Mouse (Mus musculus) midbrain, embryonic 12.5 days (tissue): ENCODE results near the gene Prg4. TPM values are rescaled to one million over a fixed set of nuclear protein-coding genes. Genes with fewer than 3 reads are reported as not detected.

Experiments
- ATAC-seq: fragments of 200-750 bp; cut with Nextera tagmentation; 2 replicates; pipeline ENCODE4 v1.8.0; 2017; ENCODE audit warnings: low read depth, moderate TSS enrichment, moderate library complexity; ENCODE audit not compliant: low FRiP score
- H3K27ac ChIP-seq: fragments of 300-500 bp; sonication (generic); replicated peaks from 2 replicates; pipeline ENCODE4 v1.5.1; 2016; ENCODE audit warnings: mild to moderate bottlenecking
- H3K27me3 ChIP-seq: fragments of 300-500 bp; sonication (generic); 2 replicates; pipeline ENCODE4 v1.6.1; 2016; ENCODE audit warnings: mild to moderate bottlenecking
- H3K36me3 ChIP-seq: fragments of 300-500 bp; sonication (generic); 2 replicates; pipeline ENCODE4 v1.6.1; 2016
- H3K4me1 ChIP-seq: fragments of 300-500 bp; sonication (generic); 2 replicates; pipeline ENCODE4 v1.6.1; 2016
- H3K4me2 ChIP-seq: fragments of 300-500 bp; sonication (generic); replicated peaks from 2 replicates; pipeline ENCODE4 v1.6.1; 2016; ENCODE audit warnings: mild to moderate bottlenecking, moderate library complexity
- H3K4me3 ChIP-seq: fragments of 300-500 bp; sonication (generic); 2 replicates; pipeline ENCODE4 v1.5.1; 2016; ENCODE audit warnings: mild to moderate bottlenecking
- H3K9ac ChIP-seq: fragments of 300-500 bp; sonication (generic); replicated peaks from 2 replicates; pipeline ENCODE4 v1.6.1; 2016; ENCODE audit warnings: mild to moderate bottlenecking, moderate library complexity
- H3K9me3 ChIP-seq: fragments of 300-500 bp; sonication (generic); 2 replicates; pipeline ENCODE4 v1.6.1; 2016; ENCODE audit warnings: mild to moderate bottlenecking
- WGBS: fragments of 180-500 bp; shearing (Covaris S2); methylation state at CpG from one replicate; pipeline ENCODE4 v1.1.7; 2016; 5-methylcytosine and 5-hydroxymethylcytosine counted together
- polyA plus RNA-seq: library from polyadenylated mRNA; unstranded; fragments of >200 nt; fragmentation: Nextera tagmentation; extraction: Ambion mirVana; gene quantifications from 2 replicates; pipeline ENCODE4 v1.2.1, GENCODE M21; 2016

Prg4 gene
- polyA plus RNA-seq, 1 experiment from 2014 or later: 0.69 TPM

DNA sequence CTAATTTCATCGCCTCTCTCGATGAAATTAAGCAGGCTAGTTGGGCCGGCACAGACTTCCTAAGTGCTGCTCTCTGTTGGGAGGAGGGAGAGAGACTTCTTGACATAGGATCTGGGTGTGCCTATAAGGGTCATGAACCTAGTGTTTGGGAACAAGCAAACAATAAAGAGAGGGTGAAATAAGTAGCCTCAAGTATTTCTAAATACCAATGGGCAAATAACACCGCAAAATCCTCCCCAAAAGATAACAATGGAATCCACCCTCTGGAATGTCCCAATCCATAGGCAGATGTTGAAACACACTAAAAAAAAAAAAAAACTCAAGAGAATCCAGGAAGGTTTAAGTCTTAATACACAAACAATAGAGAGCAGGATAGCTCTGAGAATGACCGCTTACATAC lies 2.9 kb downstream of the Prg4 start:
- ATAC-seq: no peak
- no peaks in the 10 kb centered on the region for H3K27me3 ChIP-seq
- H3K9ac ChIP-seq: no peak overlapping the region
- H3K36me3 ChIP-seq: no peaks in the 10 kb centered on the region
- no peaks in the 10 kb centered on the region for H3K9me3 ChIP-seq
- H3K4me1 ChIP-seq: no peaks in the 10 kb centered on the region
- H3K27ac ChIP-seq: no peak overlapping the region
- no peak overlapping the region for H3K4me2 ChIP-seq
- no peak overlapping the region for H3K4me3 ChIP-seq
- WGBS: 74% methylated on average over 5 of the region's 5 CpGs

DNA sequence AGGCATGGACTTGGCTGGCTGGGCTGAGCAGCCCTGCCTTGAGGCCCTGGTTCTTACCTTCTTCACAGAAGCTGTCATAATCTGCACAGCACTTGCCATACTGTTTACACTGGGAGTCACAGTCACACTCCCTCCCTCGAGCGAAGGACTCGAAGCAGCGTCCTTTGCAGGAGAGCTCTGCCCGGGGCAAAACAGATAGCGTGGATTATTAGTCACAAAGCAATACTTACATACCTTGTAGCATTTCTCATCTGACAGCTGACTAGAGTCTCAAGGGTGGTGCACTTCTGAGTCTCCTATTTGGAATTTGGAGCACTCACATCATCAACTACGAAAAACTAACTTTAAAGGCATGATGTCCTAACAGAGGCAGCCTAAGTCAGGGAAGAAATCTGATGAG lies 5.4 kb downstream of the Prg4 start:
- H3K4me3 ChIP-seq: no peak overlapping the region
- no peak overlapping the region for H3K27ac ChIP-seq
- H3K9me3 ChIP-seq: no peaks in the 10 kb centered on the region
- no peaks in the 10 kb centered on the region for H3K36me3 ChIP-seq
- H3K27me3 ChIP-seq: no peaks in the 10 kb centered on the region
- ATAC-seq: no peak
- no peak overlapping the region for H3K9ac ChIP-seq
- WGBS: 77% methylated on average over 7 of the region's 7 CpGs
- H3K4me1 ChIP-seq: no peaks in the 10 kb centered on the region
- H3K4me2 ChIP-seq: no peak overlapping the region

DNA sequence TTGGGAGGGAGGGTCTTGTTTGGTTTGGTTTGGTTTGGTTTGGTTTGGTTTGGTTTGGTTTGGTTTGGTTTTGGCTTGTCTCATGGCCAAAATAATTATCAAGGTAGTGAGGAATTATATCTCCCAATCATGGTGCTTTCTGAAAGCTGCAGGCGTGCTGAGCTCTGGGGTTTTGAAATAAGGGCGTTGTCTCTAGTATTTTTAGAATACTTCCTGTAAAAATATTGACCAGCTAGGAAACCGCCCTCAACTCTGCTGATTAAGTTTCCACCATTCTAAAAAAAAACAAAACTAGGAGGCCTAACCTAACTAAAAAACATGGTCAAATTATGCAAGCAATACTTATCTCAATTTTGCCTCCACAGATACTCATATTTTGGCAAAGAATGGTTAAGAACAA lies 6.4 kb downstream of the Prg4 start:
- H3K9me3 ChIP-seq: no peaks in the 10 kb centered on the region
- no peaks in the 10 kb centered on the region for H3K27me3 ChIP-seq
- ATAC-seq: no peak
- no peak overlapping the region for H3K9ac ChIP-seq
- no peaks in the 10 kb centered on the region for H3K4me1 ChIP-seq
- no peak overlapping the region for H3K27ac ChIP-seq
- no peaks in the 10 kb centered on the region for H3K36me3 ChIP-seq
- no peak overlapping the region for H3K4me2 ChIP-seq
- H3K4me3 ChIP-seq: no peak overlapping the region
- 92% methylated on average over 3 of the region's 3 CpGs for WGBS

DNA sequence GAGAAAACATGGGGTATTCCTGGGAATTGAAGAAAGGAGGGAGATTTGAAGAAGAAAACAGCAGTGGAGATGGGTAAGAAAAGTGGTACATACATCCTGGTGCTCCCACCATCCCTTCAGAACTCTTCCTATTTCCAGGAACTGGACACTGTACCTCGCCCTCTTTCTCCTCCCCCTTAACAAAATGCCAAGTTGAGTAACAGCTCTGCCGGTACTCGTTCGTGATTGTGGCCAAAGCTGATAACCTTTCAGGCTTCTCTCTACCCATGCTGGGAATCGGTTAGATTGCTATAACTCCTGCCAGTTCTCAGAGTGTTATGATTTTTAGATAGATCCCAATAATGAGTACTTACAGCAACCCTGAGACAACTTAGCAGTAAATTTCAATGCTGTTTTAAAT lies 7.0 kb downstream of the Prg4 start:
- 95% methylated on average over 5 of the region's 5 CpGs for WGBS
- no peak for ATAC-seq
- H3K27ac ChIP-seq: no peak overlapping the region

DNA sequence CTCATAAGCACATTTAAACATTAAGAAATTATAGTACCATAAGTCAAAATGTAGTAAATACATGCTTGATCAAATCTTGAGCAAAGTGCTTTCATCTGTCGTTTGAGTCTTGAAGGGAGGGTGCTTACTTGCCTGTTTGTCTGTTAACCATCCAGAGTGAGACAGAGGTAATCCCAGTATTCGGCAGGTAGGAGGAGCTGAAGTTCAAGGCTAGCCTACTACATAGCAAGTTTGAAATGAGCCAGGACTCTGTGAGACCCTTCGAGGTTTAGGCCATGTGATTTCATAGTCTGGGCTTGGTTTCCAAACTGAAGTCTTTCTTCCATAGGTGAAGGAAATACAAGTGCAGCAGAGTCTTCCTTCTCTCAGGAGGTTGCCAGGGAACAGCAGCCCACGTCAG lies 24.2 kb downstream of the Prg4 start:
- no peak overlapping the region for H3K4me2 ChIP-seq
- 79% methylated on average over 4 of the region's 4 CpGs for WGBS
- H3K4me3 ChIP-seq: no peak overlapping the region
- no peak overlapping the region for H3K27ac ChIP-seq
- ATAC-seq: no peak
- H3K9ac ChIP-seq: no peak overlapping the region
- H3K27me3 ChIP-seq: no peaks in the 10 kb centered on the region
- H3K9me3 ChIP-seq: no peaks in the 10 kb centered on the region
- no peaks in the 10 kb centered on the region for H3K4me1 ChIP-seq
- peaks cover 73% of the 10 kb centered on the region for H3K36me3 ChIP-seq

More for the DNA sequence above, 7.0 kb downstream of the Prg4 start:
- Histone ChIP-seq H3K4me1 (no peaks in the 10 kb centered on the region), H3K27me3 (no peaks in the 10 kb centered on the region), H3K9me3 (no peaks in the 10 kb centered on the region), H3K36me3 (no peaks in the 10 kb centered on the region), H3K4me3 (no peak overlapping the region), H3K4me2 (no peak overlapping the region), H3K9ac (no peak overlapping the region)

DNA sequence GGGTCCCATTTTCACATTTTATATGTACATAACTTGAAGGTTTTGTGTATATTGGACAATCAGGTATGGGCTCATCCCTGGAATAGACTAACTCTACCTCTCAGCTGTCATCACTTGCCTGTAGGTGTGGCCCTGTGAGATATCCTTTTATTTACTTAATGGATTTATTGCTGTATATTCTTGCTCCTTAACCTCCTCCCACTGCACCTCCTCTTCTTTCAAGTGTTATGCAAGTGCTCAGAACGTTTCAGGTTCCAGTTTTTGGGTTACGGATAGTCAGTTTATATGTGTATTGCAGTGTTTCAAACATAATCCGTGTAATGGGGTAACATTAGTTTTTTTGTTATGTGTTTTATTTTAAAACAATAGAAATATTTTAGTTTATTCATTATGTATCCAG lies 27.3 kb downstream of the Prg4 start:
- H3K36me3 ChIP-seq: peaks cover 75% of the 10 kb centered on the region

DNA sequence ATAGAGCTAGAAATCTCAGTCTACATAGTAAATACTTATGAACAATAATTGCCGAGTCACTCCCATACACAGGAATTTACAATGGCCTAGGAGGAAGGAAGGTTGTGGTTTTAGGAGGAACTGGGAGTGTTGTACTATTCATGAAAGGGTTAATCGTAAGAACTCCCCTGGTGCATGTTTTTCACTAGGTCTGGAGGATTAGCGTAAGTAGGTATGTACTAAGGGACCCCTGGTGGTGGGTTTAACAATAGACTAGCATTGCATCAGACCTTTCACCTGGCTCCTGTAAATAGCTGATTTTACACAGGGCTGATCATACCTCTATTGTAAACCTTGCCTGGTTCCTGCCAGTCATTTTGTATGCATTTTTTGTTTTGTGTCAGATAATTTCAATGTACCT lies 39.7 kb downstream of the Prg4 start:
- 60% methylated on average over 3 of the region's 3 CpGs for WGBS
- peaks cover 87% of the 10 kb centered on the region for H3K36me3 ChIP-seq
- no peak overlapping the region for H3K27ac ChIP-seq
- no peak overlapping the region for H3K9ac ChIP-seq
- no peaks in the 10 kb centered on the region for H3K27me3 ChIP-seq
- H3K4me2 ChIP-seq: no peak overlapping the region
- no peaks in the 10 kb centered on the region for H3K9me3 ChIP-seq
- H3K4me1 ChIP-seq: no peaks in the 10 kb centered on the region
- no peak overlapping the region for H3K4me3 ChIP-seq
- ATAC-seq: no peak

More for the DNA sequence above, 27.3 kb downstream of the Prg4 start:
- Histone ChIP-seq H3K9me3 (no peaks in the 10 kb centered on the region), H3K4me2 (no peak overlapping the region), H3K4me1 (no peaks in the 10 kb centered on the region), H3K27me3 (no peaks in the 10 kb centered on the region), H3K27ac (no peak overlapping the region), H3K4me3 (no peak overlapping the region), H3K9ac (no peak overlapping the region)
- ATAC-seq: no peak
- 96% methylated on average over 3 of the region's 3 CpGs for WGBS

DNA sequence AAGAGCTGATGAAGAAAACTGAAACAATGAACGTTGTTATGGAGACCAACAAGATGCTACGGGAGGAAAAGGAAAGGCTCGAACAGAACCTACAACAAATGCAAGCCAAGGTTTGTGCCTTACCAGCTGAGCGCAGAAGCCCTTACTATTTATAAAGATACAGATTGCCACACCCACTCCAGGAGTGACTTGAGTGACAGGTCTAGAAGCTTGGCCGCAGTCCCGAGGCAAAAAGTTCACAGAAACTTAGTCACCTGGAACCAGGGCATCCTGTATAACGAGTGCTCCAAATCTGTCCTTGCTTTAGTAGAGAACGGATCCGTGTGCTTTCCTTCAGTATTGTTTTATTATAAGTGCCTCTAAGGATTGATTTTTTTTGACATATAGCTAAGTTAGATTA lies 40.3 kb downstream of the Prg4 start:
- no peak overlapping the region for H3K9ac ChIP-seq
- peaks cover 84% of the 10 kb centered on the region for H3K36me3 ChIP-seq
- no peak overlapping the region for H3K27ac ChIP-seq
- H3K4me3 ChIP-seq: no peak overlapping the region
- ATAC-seq: no peak
- no peak overlapping the region for H3K4me2 ChIP-seq
- WGBS: 93% methylated on average over 9 of the region's 9 CpGs
- no peaks in the 10 kb centered on the region for H3K4me1 ChIP-seq
- no peaks in the 10 kb centered on the region for H3K27me3 ChIP-seq
- H3K9me3 ChIP-seq: no peaks in the 10 kb centered on the region

DNA sequence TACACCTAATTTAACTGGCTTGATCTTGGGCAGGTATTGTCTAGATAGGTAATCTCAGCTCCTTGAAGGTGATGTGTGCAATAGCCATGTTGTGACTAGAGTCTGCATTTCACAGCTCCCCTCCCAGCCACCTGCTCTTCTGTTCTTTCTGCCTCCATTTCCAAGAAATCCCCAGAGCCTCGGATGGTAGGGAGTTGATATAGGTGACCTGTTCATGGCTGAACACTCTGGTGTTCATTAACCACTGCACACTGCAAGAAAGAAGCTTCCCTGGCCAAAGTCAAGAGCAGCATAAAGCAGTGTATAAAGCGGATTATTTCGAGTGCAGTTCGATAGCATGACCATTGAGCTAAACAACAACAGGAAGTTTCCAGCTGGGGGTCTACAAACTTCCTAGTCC lies 47.5 kb downstream of the Prg4 start:
- Histone ChIP-seq H3K4me3 (no peak overlapping the region), H3K36me3 (peaks cover 74% of the 10 kb centered on the region), H3K4me1 (no peaks in the 10 kb centered on the region), H3K27me3 (no peaks in the 10 kb centered on the region), H3K9me3 (no peaks in the 10 kb centered on the region), H3K27ac (no peak overlapping the region), H3K9ac (no peak overlapping the region), H3K4me2 (no peak overlapping the region)
- no peak for ATAC-seq
- WGBS: 92% methylated on average over 4 of the region's 4 CpGs

DNA sequence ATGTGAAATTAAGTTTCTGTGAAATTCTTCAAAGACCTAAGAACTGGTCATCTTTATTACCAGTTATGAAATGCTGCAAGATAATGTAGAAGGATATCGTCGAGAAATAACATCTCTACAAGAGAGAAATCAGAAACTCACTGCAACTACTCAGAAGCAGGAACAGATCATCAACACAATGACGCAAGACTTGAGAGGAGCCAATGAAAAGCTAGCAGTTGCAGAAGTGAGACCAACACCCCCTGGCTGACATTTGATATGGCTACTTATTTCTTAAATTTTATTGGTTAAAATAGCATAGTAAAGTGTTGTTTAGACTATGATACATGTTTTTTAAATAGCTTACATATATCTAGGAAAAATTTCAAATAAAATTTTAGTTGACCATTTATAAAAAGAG lies 50.0 kb downstream of the Prg4 start:
- H3K4me3 ChIP-seq: no peak overlapping the region
- no peak for ATAC-seq
- no peaks in the 10 kb centered on the region for H3K4me1 ChIP-seq
- H3K36me3 ChIP-seq: peaks cover 74% of the 10 kb centered on the region
- H3K4me2 ChIP-seq: no peak overlapping the region
- H3K9me3 ChIP-seq: no peaks in the 10 kb centered on the region
- no peak overlapping the region for H3K27ac ChIP-seq
- H3K27me3 ChIP-seq: no peaks in the 10 kb centered on the region
- 93% methylated on average over 3 of the region's 3 CpGs for WGBS
- no peak overlapping the region for H3K9ac ChIP-seq

DNA sequence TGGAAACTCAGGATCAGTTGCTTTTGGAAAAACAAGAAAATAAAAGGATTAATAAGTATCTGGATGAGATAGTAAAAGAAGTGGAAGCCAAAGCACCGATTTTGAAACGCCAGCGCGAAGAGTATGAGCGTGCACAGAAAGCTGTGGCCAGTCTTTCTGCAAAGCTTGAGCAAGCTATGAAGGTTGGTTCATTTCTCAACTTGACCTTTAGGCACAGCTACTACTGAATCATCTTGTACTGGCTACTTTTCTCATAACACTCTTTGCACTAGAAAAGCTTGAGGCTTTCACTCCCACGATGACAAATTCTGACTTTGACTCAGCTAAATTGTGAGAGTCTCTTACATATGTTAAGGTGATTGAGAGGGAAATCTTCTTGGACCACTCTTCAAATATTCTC lies 56.0 kb downstream of the Prg4 start:
- H3K36me3 ChIP-seq: peaks cover 76% of the 10 kb centered on the region
- H3K9me3 ChIP-seq: no peaks in the 10 kb centered on the region
- H3K4me3 ChIP-seq: no peak overlapping the region
- H3K9ac ChIP-seq: no peak overlapping the region
- no peak for ATAC-seq
- no peaks in the 10 kb centered on the region for H3K27me3 ChIP-seq
- 97% methylated on average over 6 of the region's 6 CpGs for WGBS
- H3K27ac ChIP-seq: no peak overlapping the region
- no peaks in the 10 kb centered on the region for H3K4me1 ChIP-seq
- H3K4me2 ChIP-seq: no peak overlapping the region

DNA sequence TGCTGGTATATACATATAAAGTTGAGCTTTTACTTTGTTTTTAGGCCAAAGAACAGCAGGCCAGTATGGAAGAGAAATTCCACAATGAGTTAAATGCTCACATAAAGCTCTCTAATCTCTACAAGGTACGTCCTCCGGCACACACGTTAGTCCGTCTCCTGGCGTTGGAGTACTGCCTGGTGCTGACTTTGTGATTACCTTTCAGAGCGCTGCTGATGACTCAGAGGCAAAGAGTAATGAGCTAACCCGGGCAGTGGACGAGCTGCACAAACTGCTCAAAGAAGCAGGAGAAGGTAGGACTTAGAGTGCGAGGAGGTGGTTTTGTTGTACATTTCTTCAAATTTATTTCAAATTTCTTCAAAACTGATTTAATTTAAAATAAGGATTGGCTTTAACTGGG lies 58.7 kb downstream of the Prg4 start:
- H3K27me3 ChIP-seq: no peaks in the 10 kb centered on the region
- no peak for ATAC-seq
- no peak overlapping the region for H3K4me3 ChIP-seq
- 95% methylated on average over 9 of the region's 9 CpGs for WGBS
- no peak overlapping the region for H3K4me2 ChIP-seq
- H3K9me3 ChIP-seq: no peaks in the 10 kb centered on the region
- H3K36me3 ChIP-seq: peaks cover 69% of the 10 kb centered on the region
- H3K4me1 ChIP-seq: no peaks in the 10 kb centered on the region
- no peak overlapping the region for H3K27ac ChIP-seq
- H3K9ac ChIP-seq: no peak overlapping the region

DNA sequence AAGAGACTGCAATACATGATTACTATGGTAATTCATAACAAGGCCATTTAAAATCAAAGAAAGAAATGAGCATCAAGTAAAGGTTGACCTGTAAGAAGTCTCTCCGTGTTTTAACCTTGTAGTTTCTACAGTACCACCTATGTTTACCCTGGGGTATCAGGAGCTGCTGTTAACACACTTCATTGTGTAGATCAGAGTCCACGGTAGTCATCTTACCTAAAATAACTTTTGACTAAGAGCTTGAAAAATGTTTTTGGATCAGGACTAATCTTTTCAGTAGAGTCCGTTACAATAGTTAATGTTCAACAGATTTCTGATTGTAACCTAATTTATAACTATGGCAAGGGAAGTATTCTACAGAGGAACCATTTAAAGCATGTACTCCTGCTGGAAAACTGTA lies 61.4 kb downstream of the Prg4 start:
- no peak overlapping the region for H3K4me3 ChIP-seq
- no peak overlapping the region for H3K27ac ChIP-seq
- H3K4me1 ChIP-seq: no peaks in the 10 kb centered on the region
- ATAC-seq: no peak
- WGBS: 93% methylated on average over 3 of the region's 3 CpGs
- H3K4me2 ChIP-seq: no peak overlapping the region
- H3K27me3 ChIP-seq: no peaks in the 10 kb centered on the region
- H3K9me3 ChIP-seq: no peaks in the 10 kb centered on the region
- peaks cover 61% of the 10 kb centered on the region for H3K36me3 ChIP-seq
- H3K9ac ChIP-seq: no peak overlapping the region
